Mouse (Mus musculus) CD4-positive naive resting alpha-beta T cell, adult 76 days (primary cell): ENCODE data around the gene Hist2h3c1. TPM values are rescaled to one million over a fixed set of nuclear protein-coding genes. Genes with fewer than 3 reads are reported as not detected.

ENCODE experiments used
- total RNA-seq: library from RNA; stranded (reverse); gene quantifications from one replicate; pipeline ENCODE4 v1.2.4, GENCODE M21; 2023

The Hist2h3c1 gene
- total RNA-seq, result not detected

DNA sequence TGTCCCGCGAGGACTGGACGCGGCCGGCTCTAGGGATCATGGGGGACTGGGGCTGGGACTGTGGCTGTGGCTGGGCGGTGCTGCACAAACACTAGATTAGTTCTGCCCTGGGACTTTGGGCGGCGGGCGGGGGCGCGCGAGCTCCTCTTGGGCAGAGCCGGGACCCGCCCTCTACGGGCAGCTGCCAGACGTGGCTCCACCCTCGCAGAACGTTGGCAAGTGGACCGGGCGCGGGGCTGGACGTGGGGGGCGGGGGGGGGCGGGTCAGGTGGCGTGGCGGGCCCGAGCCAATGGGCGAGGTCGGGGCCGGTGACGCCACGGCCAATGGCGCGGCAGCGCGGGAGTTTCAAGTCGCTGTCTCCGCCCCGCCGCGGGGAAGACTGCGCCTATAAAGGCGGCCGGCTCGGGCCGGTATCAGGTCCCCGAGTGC, at the start of gene Hist2h3c1:
Hist2h3c1 (plus strand) TSS at position 259 of the 430 bp plus-strand sequence.

DNA sequence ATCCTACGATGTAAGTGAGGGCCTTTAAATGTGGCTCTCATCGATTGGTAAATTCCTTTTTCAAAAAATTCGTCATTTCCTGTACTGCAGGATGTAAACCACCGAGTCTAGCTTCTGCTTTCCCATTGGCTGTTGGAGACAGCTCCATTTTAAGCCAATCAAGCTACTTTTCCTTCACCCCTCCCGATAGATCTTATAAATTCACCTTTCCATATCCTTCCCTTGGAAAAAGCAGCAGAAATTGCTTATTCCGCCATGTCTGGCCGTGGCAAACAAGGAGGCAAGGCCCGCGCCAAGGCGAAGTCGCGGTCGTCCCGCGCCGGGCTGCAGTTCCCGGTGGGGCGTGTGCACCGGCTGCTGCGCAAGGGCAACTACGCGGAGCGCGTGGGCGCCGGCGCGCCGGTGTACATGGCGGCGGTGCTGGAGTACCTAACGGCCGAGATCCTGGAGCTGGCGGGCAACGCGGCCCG, 26.8 kb upstream of the Hist2h3c1 start, which contains the start of the genes Bola1 and Hist2h2ab:
Bola1 (minus strand) TSS at position 49 of the 470 bp plus-strand sequence.
Hist2h2ab (plus strand) TSS at position 205 of the 470 bp plus-strand sequence.

GRCm38 (mm10) chr3:96220765-96221639, 25.5 kb upstream of the Hist2h3c1 start, which contains the start of the genes Hist2h2ac and Hist2h2be:
Gene Hist2h2ac, minus strand, starts transcription at chr3:96220880.
Gene Hist2h2be, plus strand, starts transcription at chr3:96221119.

GRCm38 (mm10) chr3:96238954-96239793, 7.3 kb upstream of the Hist2h3c1 start, which contains the start of gene Hist2h3c2:
Gene Hist2h3c2, minus strand, starts transcription at chr3:96239127.

GRCm38 (mm10) chr3:96239949-96240798, 6.3 kb upstream of the Hist2h3c1 start, which contains the start of gene Hist2h2aa2:
Gene Hist2h2aa2, minus strand, starts transcription at chr3:96240276.

GRCm38 (mm10) chr3:96245003-96245886, 1.2 kb upstream of the Hist2h3c1 start, which contains the start of gene Hist2h2aa1:
Gene Hist2h2aa1, plus strand, starts transcription at chr3:96245497.

GRCm38 (mm10) chr3:96262979-96263550, 16.6 kb downstream of the Hist2h3c1 start, which contains the start of gene Hist2h4:
Gene Hist2h4, minus strand, starts transcription at chr3:96263311.

GRCm38 (mm10) chr3:96268051-96268775, 21.7 kb downstream of the Hist2h3c1 start, which contains the start of gene Hist2h3b:
Gene Hist2h3b, plus strand, starts transcription at chr3:96268654.

GRCm38 (mm10) chr3:96269511-96270474, 23.3 kb downstream of the Hist2h3c1 start, which contains the start of gene Hist2h2bb:
Gene Hist2h2bb, plus strand, starts transcription at chr3:96269752.

GRCm38 (mm10) chr3:96293787-96294186, 47.3 kb downstream of the Hist2h3c1 start, which contains the start of gene Fcgr1:
Gene Fcgr1, minus strand, starts transcription at chr3:96293969.

Other genes starting within 250 kb of the Hist2h3c1 start
- gene Vps45, start 188.2 kb upstream of the Hist2h3c1 start, total RNA-seq, result 8.5 TPM
- 19.3 TPM for gene Otud7b, start 142.2 kb upstream of the Hist2h3c1 start, total RNA-seq
- gene Mtmr11, start 84.7 kb upstream of the Hist2h3c1 start, total RNA-seq, result 1.2 TPM
- 76.3 TPM for gene Sf3b4, start 74.4 kb upstream of the Hist2h3c1 start, total RNA-seq
- 2.8 TPM for gene Sv2a, start 65.5 kb upstream of the Hist2h3c1 start, total RNA-seq
- 10.7 TPM for gene Bola1, start 27.0 kb upstream of the Hist2h3c1 start, total RNA-seq
- gene Hist2h2ab, start 26.8 kb upstream of the Hist2h3c1 start, total RNA-seq, result 2.6 TPM
- 40.6 TPM for gene Hist2h2ac, start 25.8 kb upstream of the Hist2h3c1 start, total RNA-seq
- gene Hist2h2be, start 25.6 kb upstream of the Hist2h3c1 start, total RNA-seq, result 4.1 TPM
- gene Hist2h3c2, start 7.6 kb upstream of the Hist2h3c1 start, total RNA-seq, result 5.0 TPM
- gene Hist2h2aa2, start 6.4 kb upstream of the Hist2h3c1 start, total RNA-seq, result 344 TPM
- 4.9 TPM for gene Hist2h2aa1, start 1.2 kb upstream of the Hist2h3c1 start, total RNA-seq
- gene Hist2h4, start 16.6 kb downstream of the Hist2h3c1 start, total RNA-seq, result 40.4 TPM
- gene Hist2h3b, start 22.0 kb downstream of the Hist2h3c1 start, total RNA-seq, result 102 TPM
- 149 TPM for gene Hist2h2bb, start 23.1 kb downstream of the Hist2h3c1 start, total RNA-seq
- gene Fcgr1, start 47.3 kb downstream of the Hist2h3c1 start, total RNA-seq, result 0.38 TPM
- not detected for gene BC107364, start 205.6 kb downstream of the Hist2h3c1 start, total RNA-seq